Mouse (Mus musculus): ENCODE measurements around the gene Apobec4. TPM values are rescaled to one million over a fixed set of nuclear protein-coding genes. Genes with fewer than 3 reads are reported as not detected.
A peak's percentile ranks its signal among the peaks of the same experiment; 100 is the strongest.

The Apobec4 gene
- polyA plus RNA-seq, 1 experiment from 2014 or later = not detected

DNA sequence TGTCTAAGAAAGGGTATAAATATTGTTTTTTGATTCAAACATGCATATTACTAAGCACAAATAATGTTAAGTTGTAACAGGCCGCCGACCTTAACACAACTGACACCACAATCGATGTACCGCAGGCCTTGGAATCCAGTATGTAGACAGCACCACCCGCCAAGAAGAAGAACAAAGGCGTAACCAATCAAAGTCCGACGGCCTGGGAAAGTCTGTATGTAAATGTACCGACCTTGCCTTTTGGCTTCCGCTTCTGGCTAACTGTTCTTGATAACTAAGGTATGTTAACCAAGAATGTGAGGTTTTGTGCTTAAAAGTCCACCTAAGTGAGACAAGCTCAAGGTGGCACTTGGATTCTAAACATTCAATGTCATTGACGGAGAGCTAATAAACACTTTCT, 11.0 kb upstream of the Apobec4 start:
- DNase-seq (ENCODE audit: low spot score) = no peak

DNA sequence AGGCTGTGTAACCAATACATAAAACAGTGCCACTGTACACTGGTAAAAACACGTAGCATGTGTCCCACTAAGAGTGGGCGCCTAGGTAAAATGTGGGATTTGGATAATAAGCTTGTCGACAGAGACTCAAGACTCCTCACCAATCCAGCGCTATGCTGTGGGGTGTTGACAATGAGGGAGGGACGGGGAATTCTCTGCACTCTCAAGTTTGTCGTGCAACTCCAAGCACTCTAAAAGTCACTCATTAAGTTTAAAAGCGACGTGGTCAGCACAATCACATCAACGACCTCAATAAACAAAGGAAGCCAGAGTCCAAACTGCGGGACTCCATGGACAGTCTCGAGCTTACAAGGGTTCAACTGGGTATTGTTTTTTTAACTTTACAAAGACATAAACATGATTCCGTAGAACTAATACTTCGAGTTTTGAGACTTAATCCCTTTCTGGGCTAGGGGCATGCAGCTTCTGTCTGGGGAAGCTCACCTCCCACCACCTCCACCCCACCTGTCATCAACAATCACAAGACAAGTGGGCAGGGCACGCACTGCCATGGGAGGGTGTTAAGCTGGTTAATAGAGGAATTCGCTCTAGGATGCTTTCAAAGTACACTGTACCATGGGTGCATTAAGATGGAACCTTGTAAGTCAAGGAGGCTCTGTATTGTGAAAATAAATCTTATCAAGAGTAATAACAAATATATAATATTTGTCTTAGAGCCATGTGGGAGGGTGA, 7.1 kb upstream of the Apobec4 start:
- no peak for ATAC-seq (replicated peaks; ENCODE audit: insufficient number of reproducible peaks, low FRiP score, low TSS enrichment, low read depth)

More for the DNA sequence above, 11.0 kb upstream of the Apobec4 start:
- H3K27me3 ChIP-seq (ENCODE audit: control insufficient read depth, insufficient read depth, low read length) = no peaks in the 10 kb centered on the region
- WGBS = 94% methylated on average over 11 of the region's 11 CpGs
- no peaks in the 10 kb centered on the region for H3K4me1 ChIP-seq (ENCODE audit: control insufficient read depth, insufficient read depth, low read length)
- H3K9ac ChIP-seq (replicated peaks; ENCODE audit: low read length) = no peak overlapping the region
- no peak overlapping the region for H3K4me2 ChIP-seq (ENCODE audit: low read depth, low read length)
- H3K27ac ChIP-seq (replicated peaks; ENCODE audit: low read depth, low read length) = no peak overlapping the region
- ATAC-seq (replicated peaks; ENCODE audit: insufficient number of reproducible peaks, low FRiP score, low TSS enrichment, low read depth) = no peak
- no peak overlapping the region for H3K4me3 ChIP-seq (ENCODE audit: low read depth, low read length)
- H3K36me3 ChIP-seq (replicated peaks; ENCODE audit: control insufficient read depth, insufficient read depth, low read depth, low read length) = no peaks in the 10 kb centered on the region
- no peaks in the 10 kb centered on the region for H3K9me3 ChIP-seq (replicated peaks; ENCODE audit: control insufficient read depth, low read length)

DNA sequence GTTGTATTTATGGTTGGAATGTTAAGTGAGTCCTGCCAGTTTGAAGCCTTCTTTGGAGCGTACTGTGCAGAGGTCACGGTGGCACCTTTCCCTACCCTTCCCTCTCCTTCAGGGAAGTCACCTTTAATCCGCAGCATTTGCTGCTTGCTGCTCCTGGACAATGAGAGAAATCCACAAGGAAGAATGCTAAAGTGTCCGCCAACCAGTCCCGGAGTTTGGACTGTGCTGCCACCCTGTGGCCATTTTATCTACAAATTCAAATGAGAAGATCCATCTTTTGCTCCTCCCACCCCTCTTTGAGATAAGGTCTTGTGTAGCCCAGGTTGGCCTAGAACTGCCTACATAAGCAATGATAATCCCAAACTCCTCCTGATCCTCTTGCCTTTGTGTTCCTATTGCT, 3.9 kb upstream of the Apobec4 start:
- 2% methylated on average over 5 of the region's 5 CpGs for WGBS
- H3K4me1 ChIP-seq (ENCODE audit: control insufficient read depth, insufficient read depth, low read length) = no peaks in the 10 kb centered on the region
- no peak for ATAC-seq (replicated peaks; ENCODE audit: insufficient number of reproducible peaks, low FRiP score, low TSS enrichment, low read depth)
- no peak overlapping the region for H3K4me2 ChIP-seq (ENCODE audit: low read depth, low read length)
- H3K36me3 ChIP-seq (replicated peaks; ENCODE audit: control insufficient read depth, insufficient read depth, low read depth, low read length) = no peaks in the 10 kb centered on the region
- H3K9ac ChIP-seq (replicated peaks; ENCODE audit: low read length) = no peak overlapping the region
- no peak overlapping the region for H3K4me3 ChIP-seq (ENCODE audit: low read depth, low read length)
- H3K27me3 ChIP-seq (ENCODE audit: control insufficient read depth, insufficient read depth, low read length) = no peaks in the 10 kb centered on the region
- no peak overlapping the region for H3K27ac ChIP-seq (replicated peaks; ENCODE audit: low read depth, low read length)
- DNase-seq (ENCODE audit: low spot score) = peak; percentile 87
- no peaks in the 10 kb centered on the region for H3K9me3 ChIP-seq (replicated peaks; ENCODE audit: control insufficient read depth, low read length)

More for the DNA sequence above, 7.1 kb upstream of the Apobec4 start:
- no peaks in the 10 kb centered on the region for H3K4me1 ChIP-seq (ENCODE audit: control insufficient read depth, insufficient read depth, low read length)
- no peaks in the 10 kb centered on the region for H3K9me3 ChIP-seq (replicated peaks; ENCODE audit: control insufficient read depth, low read length)
- H3K27ac ChIP-seq (replicated peaks; ENCODE audit: low read depth, low read length) = no peak overlapping the region
- H3K9ac ChIP-seq (replicated peaks; ENCODE audit: low read length) = no peak overlapping the region
- H3K4me2 ChIP-seq (ENCODE audit: low read depth, low read length) = no peak overlapping the region
- DNase-seq (ENCODE audit: low spot score) = no peak
- H3K36me3 ChIP-seq (replicated peaks; ENCODE audit: control insufficient read depth, insufficient read depth, low read depth, low read length) = no peaks in the 10 kb centered on the region
- 70% methylated on average over 15 of the region's 15 CpGs for WGBS
- H3K27me3 ChIP-seq (ENCODE audit: control insufficient read depth, insufficient read depth, low read length) = no peaks in the 10 kb centered on the region
- H3K4me3 ChIP-seq (ENCODE audit: low read depth, low read length) = no peak overlapping the region

DNA sequence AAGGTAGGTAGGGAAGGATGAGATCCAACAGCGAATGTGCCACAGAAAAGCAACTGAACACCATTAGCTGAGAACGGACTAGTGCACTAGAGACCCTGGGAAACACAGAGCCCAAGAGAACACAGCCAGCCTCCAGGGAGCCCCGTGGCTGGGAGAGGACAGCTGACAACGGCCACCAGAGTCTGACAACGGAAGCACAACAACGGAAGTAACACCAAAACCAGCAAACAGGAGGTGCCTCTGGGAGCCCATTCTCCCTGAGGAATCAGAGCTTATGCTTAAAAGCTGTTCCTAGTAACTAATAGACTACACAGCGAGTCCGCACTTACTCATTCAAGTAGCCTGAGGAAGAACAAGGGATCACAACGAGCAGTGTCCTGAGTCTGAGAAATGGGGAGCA, 1.1 kb upstream of the Apobec4 start:
- WGBS = 75% methylated on average over 9 of the region's 9 CpGs
- Histone ChIP-seq H3K9ac (replicated peaks; ENCODE audit: low read length) (no peak overlapping the region), H3K27me3 (ENCODE audit: control insufficient read depth, insufficient read depth, low read length) (no peaks in the 10 kb centered on the region), H3K36me3 (replicated peaks; ENCODE audit: control insufficient read depth, insufficient read depth, low read depth, low read length) (no peaks in the 10 kb centered on the region), H3K4me1 (ENCODE audit: control insufficient read depth, insufficient read depth, low read length) (no peaks in the 10 kb centered on the region), H3K27ac (replicated peaks; ENCODE audit: low read depth, low read length) (no peak overlapping the region), H3K4me2 (ENCODE audit: low read depth, low read length) (no peak overlapping the region), H3K4me3 (ENCODE audit: low read depth, low read length) (no peak overlapping the region), H3K9me3 (replicated peaks; ENCODE audit: control insufficient read depth, low read length) (no peaks in the 10 kb centered on the region)
- no peak for DNase-seq (ENCODE audit: low spot score)
- ATAC-seq (replicated peaks; ENCODE audit: insufficient number of reproducible peaks, low FRiP score, low TSS enrichment, low read depth) = no peak

DNA sequence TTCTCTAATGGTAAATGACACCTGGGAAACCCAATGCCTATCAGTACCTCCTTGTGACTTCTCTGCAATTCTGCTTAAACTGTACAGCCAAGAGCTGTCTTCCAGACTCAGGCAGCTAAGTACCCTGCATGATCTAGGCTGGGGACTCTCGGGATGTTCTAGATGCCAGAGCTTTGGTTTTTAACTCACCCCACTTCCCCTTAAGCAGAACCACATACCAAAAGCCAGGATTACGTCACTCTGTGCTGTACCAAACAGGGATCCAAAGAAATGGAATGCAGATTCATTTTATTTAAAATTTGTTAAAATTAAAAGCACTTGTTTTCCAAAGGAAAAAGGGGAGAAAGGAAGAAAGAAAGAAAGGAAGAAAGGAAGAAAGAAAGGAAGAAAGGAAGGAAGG, 11.4 kb downstream of the Apobec4 start:
- 85% methylated on average over 2 of the region's 2 CpGs for WGBS
- H3K9me3 ChIP-seq (replicated peaks; ENCODE audit: control insufficient read depth, low read length) = no peaks in the 10 kb centered on the region
- H3K36me3 ChIP-seq (replicated peaks; ENCODE audit: control insufficient read depth, insufficient read depth, low read depth, low read length) = no peaks in the 10 kb centered on the region
- H3K27me3 ChIP-seq (ENCODE audit: control insufficient read depth, insufficient read depth, low read length) = no peaks in the 10 kb centered on the region
- H3K4me1 ChIP-seq (ENCODE audit: control insufficient read depth, insufficient read depth, low read length) = no peaks in the 10 kb centered on the region
- no peak overlapping the region for H3K4me3 ChIP-seq (ENCODE audit: low read depth, low read length)
- no peak overlapping the region for H3K27ac ChIP-seq (replicated peaks; ENCODE audit: low read depth, low read length)
- no peak overlapping the region for H3K9ac ChIP-seq (replicated peaks; ENCODE audit: low read length)
- DNase-seq (ENCODE audit: low spot score) = no peak
- no peak overlapping the region for H3K4me2 ChIP-seq (ENCODE audit: low read depth, low read length)
- ATAC-seq (replicated peaks; ENCODE audit: insufficient number of reproducible peaks, low FRiP score, low TSS enrichment, low read depth) = no peak

DNA sequence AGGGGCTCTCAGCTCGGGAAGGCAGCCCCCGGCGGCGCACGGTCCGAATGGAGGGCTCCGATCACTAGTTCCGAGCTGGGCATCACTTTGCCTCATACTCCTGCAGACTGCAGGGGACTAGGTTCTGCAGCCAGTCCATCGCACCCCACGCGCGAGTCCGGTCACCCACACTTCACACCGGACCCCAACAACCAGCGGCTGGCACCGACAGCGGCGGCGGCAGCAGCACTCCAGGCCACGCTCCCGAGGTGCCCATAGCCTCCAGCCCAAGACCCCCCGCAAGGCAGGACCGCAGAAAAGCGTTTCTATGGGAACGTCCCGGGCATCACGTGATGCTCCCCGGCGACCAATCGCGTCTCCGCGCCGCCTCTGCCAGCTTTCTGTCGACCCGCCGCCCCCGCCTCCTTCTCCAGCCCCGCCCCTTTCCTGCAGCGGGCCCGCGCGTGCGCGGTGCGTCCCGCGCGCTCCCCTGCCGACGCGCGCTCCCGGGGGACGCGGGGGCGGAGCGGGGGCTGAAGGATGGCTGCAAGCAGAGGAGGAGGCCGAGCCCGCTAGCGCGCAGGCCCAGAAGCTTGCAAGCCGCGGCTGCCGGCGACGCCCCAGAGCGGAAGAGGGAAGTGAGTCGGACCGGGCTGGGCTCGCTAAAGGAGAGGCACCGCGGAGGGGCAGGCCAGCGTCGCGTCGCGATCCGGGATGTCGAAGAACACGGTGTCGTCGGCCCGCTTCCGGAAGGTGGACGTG, 15.9 kb downstream of the Apobec4 start, which contains the start of the genes Rgl1 and Arpc5:
TSS of gene Rgl1 (minus strand) at position 320 of the 741 bp plus-strand sequence.
TSS of gene Arpc5 (plus strand) at position 511 of the 741 bp plus-strand sequence.
- WGBS = under 1% methylated on average over 68 of the region's 86 CpGs
- peak; percentile 95 for DNase-seq (ENCODE audit: low spot score)
- Histone ChIP-seq H3K27ac (replicated peaks; ENCODE audit: low read depth, low read length) (peak within 1 kb of the TSS; percentile 62), H3K9ac (replicated peaks; ENCODE audit: low read length) (peak within 1 kb of the TSS; percentile 93), H3K36me3 (replicated peaks; ENCODE audit: control insufficient read depth, insufficient read depth, low read depth, low read length) (no peaks in the 10 kb centered on the region), H3K9me3 (replicated peaks; ENCODE audit: control insufficient read depth, low read length) (no peaks in the 10 kb centered on the region), H3K27me3 (ENCODE audit: control insufficient read depth, insufficient read depth, low read length) (no peaks in the 10 kb centered on the region), H3K4me3 (ENCODE audit: low read depth, low read length) (peak within 1 kb of the TSS; percentile 98), H3K4me1 (ENCODE audit: control insufficient read depth, insufficient read depth, low read length) (no peaks in the 10 kb centered on the region), H3K4me2 (ENCODE audit: low read depth, low read length) (peak within 1 kb of the TSS; percentile 97)
- ATAC-seq (replicated peaks; ENCODE audit: insufficient number of reproducible peaks, low FRiP score, low TSS enrichment, low read depth) = peak; percentile 97

DNA sequence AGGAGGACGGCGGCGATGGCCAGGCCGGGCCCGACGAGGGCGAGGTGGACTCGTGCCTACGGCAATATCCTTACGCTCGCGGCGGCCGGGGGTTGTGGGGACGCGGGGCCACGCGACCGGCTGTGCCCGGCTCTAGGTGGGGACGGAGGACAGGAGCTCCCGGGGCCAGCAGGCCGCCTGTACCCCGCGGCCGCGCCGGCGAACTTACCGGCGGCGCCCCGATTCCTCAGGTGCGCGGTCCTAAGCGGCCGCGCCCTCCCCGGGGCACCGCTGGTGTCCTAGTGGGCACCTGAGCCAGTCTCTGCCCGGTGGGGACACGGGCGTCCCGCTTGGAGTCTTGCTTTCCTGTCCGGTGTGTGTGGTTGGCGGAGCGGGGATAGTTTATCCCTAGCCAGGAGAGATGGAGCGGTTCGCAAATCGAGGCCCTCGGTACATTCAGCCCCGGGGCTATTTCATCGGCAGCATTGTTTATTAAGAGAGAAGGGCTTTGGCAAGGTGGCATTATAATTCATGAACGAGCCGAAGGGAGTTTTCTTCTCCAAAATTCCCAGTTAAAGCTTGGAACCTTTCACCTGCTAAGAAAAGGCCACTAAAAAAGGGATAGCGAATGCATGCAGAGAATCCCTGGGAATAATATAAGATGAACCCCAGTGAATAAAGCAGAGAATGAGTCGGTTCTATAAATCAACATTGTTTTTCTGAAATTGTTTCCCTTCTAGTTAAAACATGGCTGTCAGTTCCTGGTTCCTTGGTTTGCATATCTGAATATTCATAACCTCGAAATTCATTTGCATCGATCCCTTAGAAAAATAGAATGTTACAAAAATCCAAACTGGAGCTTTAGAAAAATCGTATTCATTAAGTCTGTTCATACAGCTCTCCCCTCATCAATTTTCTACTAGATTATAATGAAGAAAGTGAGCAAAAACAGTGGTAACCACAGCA, 16.7 kb downstream of the Apobec4 start:
- peak; percentile 20 for DNase-seq (ENCODE audit: low spot score)
- under 1% methylated on average over 60 of the region's 60 CpGs for WGBS

More for the DNA sequence above, 16.7 kb downstream of the Apobec4 start:
- H3K4me1 ChIP-seq (ENCODE audit: control insufficient read depth, insufficient read depth, low read length) = no peaks in the 10 kb centered on the region
- peak overlapping the region; percentile 93 for H3K9ac ChIP-seq (replicated peaks; ENCODE audit: low read length)
- H3K4me2 ChIP-seq (ENCODE audit: low read depth, low read length) = peak overlapping the region; percentile 83
- H3K27me3 ChIP-seq (ENCODE audit: control insufficient read depth, insufficient read depth, low read length) = no peaks in the 10 kb centered on the region
- peak overlapping the region; percentile 62 for H3K27ac ChIP-seq (replicated peaks; ENCODE audit: low read depth, low read length)
- H3K9me3 ChIP-seq (replicated peaks; ENCODE audit: control insufficient read depth, low read length) = no peaks in the 10 kb centered on the region
- peak; percentile 68 for ATAC-seq (replicated peaks; ENCODE audit: insufficient number of reproducible peaks, low FRiP score, low TSS enrichment, low read depth)
- no peaks in the 10 kb centered on the region for H3K36me3 ChIP-seq (replicated peaks; ENCODE audit: control insufficient read depth, insufficient read depth, low read depth, low read length)
- peak overlapping the region; percentile 98 for H3K4me3 ChIP-seq (ENCODE audit: low read depth, low read length)
